Mouse (Mus musculus) embryonic fibroblast, embryonic 13.5 days (primary cell): ENCODE data around the gene Lrit2. TPM values are rescaled to one million over a fixed set of nuclear protein-coding genes. Genes with fewer than 3 reads are reported as not detected.

Experiments
- H3K27ac ChIP-seq: 2 replicates; pipeline ENCODE4 v1.5.1; 2012; ENCODE audit warnings: low read length, control low read depth, inconsistent platforms; ENCODE audit not compliant: insufficient read depth
- H3K4me1 ChIP-seq: 2 replicates; pipeline ENCODE4 v1.6.1; 2011; ENCODE audit warnings: low read length; ENCODE audit not compliant: control insufficient read depth, insufficient read depth
- H3K4me3 ChIP-seq: 2 replicates; pipeline ENCODE4 v1.5.1; 2011; ENCODE audit warnings: mild to moderate bottlenecking, control low read depth, low read length; ENCODE audit not compliant: insufficient read depth
- CTCF ChIP-seq: IDR thresholded peaks from 2 replicates; pipeline ENCODE4 v1.5.1; 2011; ENCODE audit warnings: mild to moderate bottlenecking, control low read depth, low read length, moderate library complexity, borderline replicate concordance; ENCODE audit not compliant: insufficient read depth
- POLR2A ChIP-seq: IDR thresholded peaks from 2 replicates; pipeline ENCODE4 v1.6.1; 2011; ENCODE audit warnings: low read depth, mild to moderate bottlenecking, control low read depth, low read length, moderate library complexity
- polyA plus RNA-seq: library from polyadenylated mRNA; stranded (reverse); fragments of >200 nt; gene quantifications from 2 replicates; pipeline ENCODE4 v1.2.4, GENCODE M21; 2011; ENCODE audit warnings: low read depth; ENCODE audit not compliant: missing spikeins, insufficient read length

Gene Lrit2
- polyA plus RNA-seq, 1 experiment, result not detected

- TF ChIP-seq CTCF (no peak), POLR2A (no peak)
- no peak overlapping the region for H3K27ac ChIP-seq
- no peak overlapping the region for H3K4me3 ChIP-seq
- no peaks in the 10 kb centered on the region for H3K4me1 ChIP-seq
These were observed 787 bp downstream of the Lrit2 start for GRCm38 (mm10) chr14:37068516-37068915.

- no peak overlapping the region for H3K4me3 ChIP-seq
- no peaks in the 10 kb centered on the region for H3K4me1 ChIP-seq
- no peak overlapping the region for H3K27ac ChIP-seq
- TF ChIP-seq POLR2A, result no peak
- no peak for TF ChIP-seq CTCF
These were observed 13.0 kb downstream of the Lrit2 start for GRCm38 (mm10) chr14:37080724-37081123.

GRCm38 (mm10) chr14:37083755-37084154 lies 16.0 kb downstream of the Lrit2 start:
- H3K4me1 ChIP-seq, result no peaks in the 10 kb centered on the region
- H3K27ac ChIP-seq, result no peak overlapping the region
- TF ChIP-seq POLR2A, result no peak
- TF ChIP-seq CTCF, result no peak
- H3K4me3 ChIP-seq, result no peak overlapping the region

- H3K4me1 ChIP-seq, result no peaks in the 10 kb centered on the region
These were observed 26.7 kb downstream of the Lrit2 start for GRCm38 (mm10) chr14:37094436-37094835.

GRCm38 (mm10) chr14:37095556-37095955 lies 27.8 kb downstream of the Lrit2 start:
- TF ChIP-seq POLR2A, result no peak
- no peak for TF ChIP-seq CTCF
- Histone ChIP-seq H3K4me3 (no peak overlapping the region), H3K27ac (no peak overlapping the region), H3K4me1 (no peaks in the 10 kb centered on the region)

More at GRCm38 (mm10) chr14:37094436-37094835, 26.7 kb downstream of the Lrit2 start:
- TF ChIP-seq CTCF (no peak), POLR2A (no peak)
- Histone ChIP-seq H3K27ac (no peak overlapping the region), H3K4me3 (no peak overlapping the region)

GRCm38 (mm10) chr14:37097956-37098530 lies 30.3 kb downstream of the Lrit2 start, which contains the start of gene Cdhr1:
TSS of gene Cdhr1 (minus strand) at chr14:37098347.
- TF ChIP-seq POLR2A (no peak), CTCF (no peak)
- Histone ChIP-seq H3K27ac (no peak within 1 kb of the TSS), H3K4me1 (no peaks in the 10 kb centered on the region), H3K4me3 (peak within 1 kb of the TSS; percentile 5)

GRCm38 (mm10) chr14:37101531-37101930 lies 33.8 kb downstream of the Lrit2 start:
- TF ChIP-seq POLR2A (no peak), CTCF (no peak)
- Histone ChIP-seq H3K4me3 (no peak overlapping the region), H3K4me1 (no peaks in the 10 kb centered on the region), H3K27ac (no peak overlapping the region)

- no peaks in the 10 kb centered on the region for H3K4me1 ChIP-seq
- no peak overlapping the region for H3K27ac ChIP-seq
- TF ChIP-seq POLR2A (no peak), CTCF (no peak)
- H3K4me3 ChIP-seq, result no peak overlapping the region
These were observed 34.8 kb downstream of the Lrit2 start for GRCm38 (mm10) chr14:37102484-37102883.

GRCm38 (mm10) chr14:37104747-37105146 lies 37.0 kb downstream of the Lrit2 start:
- no peaks in the 10 kb centered on the region for H3K4me1 ChIP-seq
- no peak for TF ChIP-seq POLR2A
- no peak for TF ChIP-seq CTCF
- H3K4me3 ChIP-seq, result no peak overlapping the region
- H3K27ac ChIP-seq, result no peak overlapping the region

GRCm38 (mm10) chr14:37105846-37106245 lies 38.1 kb downstream of the Lrit2 start:
- H3K4me3 ChIP-seq, result no peak overlapping the region
- TF ChIP-seq CTCF, result no peak
- no peak for TF ChIP-seq POLR2A
- peaks cover 3% of the 10 kb centered on the region; the same call in 1 of the 2 replicates for H3K4me1 ChIP-seq
- H3K27ac ChIP-seq, result no peak overlapping the region

- H3K27ac ChIP-seq, result no peak overlapping the region
- no peak overlapping the region for H3K4me3 ChIP-seq
- TF ChIP-seq CTCF, result no peak
- TF ChIP-seq POLR2A, result no peak
- peaks cover 3% of the 10 kb centered on the region; the same call in 1 of the 2 replicates for H3K4me1 ChIP-seq
These were observed 41.7 kb downstream of the Lrit2 start for GRCm38 (mm10) chr14:37109460-37109859.
